Mouse (Mus musculus): ENCODE measurements around the gene Dmap1. TPM values are rescaled to one million over a fixed set of nuclear protein-coding genes. Genes with fewer than 3 reads are reported as not detected.

Dmap1 gene
- 15.4 TPM for polyA plus RNA-seq (2015; fragmentation: Illumina TruSeq; extraction: RNeasy Lipid Tissue Mini Kit (QIAGEN cat#74804); ENCODE audit: insufficient read depth, low replicate concordance)

GRCm38 (mm10) chr4:117681931-117682461, at the start of gene Dmap1:
Gene Dmap1 (minus strand): TSS chr4:117682273.

GRCm38 (mm10) chr4:117724112-117724511, 42.0 kb upstream of the Dmap1 start, which contains the start of gene Gm12845:
Gene Gm12845 (plus strand): TSS chr4:117724412.

Other genes with a start within 250 kb of the Dmap1 start
- 66.5 TPM for gene Rnf220, start 185.2 kb downstream of the Dmap1 start, polyA plus RNA-seq (2015; fragmentation: Illumina TruSeq; extraction: RNeasy Lipid Tissue Mini Kit (QIAGEN cat#74804); ENCODE audit: insufficient read depth, low replicate concordance)
- gene Eri3, start 131.9 kb downstream of the Dmap1 start, polyA plus RNA-seq (2015; fragmentation: Illumina TruSeq; extraction: RNeasy Lipid Tissue Mini Kit (QIAGEN cat#74804); ENCODE audit: insufficient read depth, low replicate concordance), result 28.6 TPM
- not detected for gene Gm12845, start 42.1 kb upstream of the Dmap1 start, polyA plus RNA-seq (2015; fragmentation: Illumina TruSeq; extraction: RNeasy Lipid Tissue Mini Kit (QIAGEN cat#74804); ENCODE audit: insufficient read depth, low replicate concordance)
- gene Klf17, start 83.4 kb upstream of the Dmap1 start, polyA plus RNA-seq (2015; fragmentation: Illumina TruSeq; extraction: RNeasy Lipid Tissue Mini Kit (QIAGEN cat#74804); ENCODE audit: insufficient read depth, low replicate concordance), result not detected
- 3.3 TPM for gene Slc6a9, start 152.2 kb upstream of the Dmap1 start, polyA plus RNA-seq (2015; fragmentation: Illumina TruSeq; extraction: RNeasy Lipid Tissue Mini Kit (QIAGEN cat#74804); ENCODE audit: insufficient read depth, low replicate concordance)
- not detected for gene Ccdc24, start 190.3 kb upstream of the Dmap1 start, polyA plus RNA-seq (2015; fragmentation: Illumina TruSeq; extraction: RNeasy Lipid Tissue Mini Kit (QIAGEN cat#74804); ENCODE audit: insufficient read depth, low replicate concordance)
- 1.4 TPM for gene B4galt2, start 201.2 kb upstream of the Dmap1 start, polyA plus RNA-seq (2015; fragmentation: Illumina TruSeq; extraction: RNeasy Lipid Tissue Mini Kit (QIAGEN cat#74804); ENCODE audit: insufficient read depth, low replicate concordance)
- gene Atp6v0b, start 205.1 kb upstream of the Dmap1 start, polyA plus RNA-seq (2015; fragmentation: Illumina TruSeq; extraction: RNeasy Lipid Tissue Mini Kit (QIAGEN cat#74804); ENCODE audit: insufficient read depth, low replicate concordance), result 204 TPM
- 12.2 TPM for gene Dph2, start 209.8 kb upstream of the Dmap1 start, polyA plus RNA-seq (2015; fragmentation: Illumina TruSeq; extraction: RNeasy Lipid Tissue Mini Kit (QIAGEN cat#74804); ENCODE audit: insufficient read depth, low replicate concordance)
- 19.2 TPM for gene Ipo13, start 232.7 kb upstream of the Dmap1 start, polyA plus RNA-seq (2015; fragmentation: Illumina TruSeq; extraction: RNeasy Lipid Tissue Mini Kit (QIAGEN cat#74804); ENCODE audit: insufficient read depth, low replicate concordance)
- gene Artn, start 247.5 kb upstream of the Dmap1 start, polyA plus RNA-seq (2015; fragmentation: Illumina TruSeq; extraction: RNeasy Lipid Tissue Mini Kit (QIAGEN cat#74804); ENCODE audit: insufficient read depth, low replicate concordance), result not detected